Mouse (Mus musculus) heart, adult 10 weeks (tissue): Measurements from ENCODE around the gene Tmem19. TPM values are rescaled to one million over a fixed set of nuclear protein-coding genes. Genes with fewer than 3 reads are reported as not detected.

Source experiments
- polyA plus RNA-seq: library from polyadenylated mRNA; stranded (reverse); fragments of 350-450 nt; fragmentation: Illumina TruSeq; extraction: RNeasy Lipid Tissue Mini Kit (QIAGEN cat#74804); gene quantifications from one replicate; pipeline ENCODE4 v1.2.3, GENCODE M21; 2014; ENCODE audit warnings: low read depth, low replicate concordance

Gene Tmem19
- 11.9 TPM for polyA plus RNA-seq

GRCm38 (mm10) chr10:115361840-115362622 lies at the start of gene Tmem19:
Gene Tmem19 (minus strand): TSS chr10:115362501.

DNA sequence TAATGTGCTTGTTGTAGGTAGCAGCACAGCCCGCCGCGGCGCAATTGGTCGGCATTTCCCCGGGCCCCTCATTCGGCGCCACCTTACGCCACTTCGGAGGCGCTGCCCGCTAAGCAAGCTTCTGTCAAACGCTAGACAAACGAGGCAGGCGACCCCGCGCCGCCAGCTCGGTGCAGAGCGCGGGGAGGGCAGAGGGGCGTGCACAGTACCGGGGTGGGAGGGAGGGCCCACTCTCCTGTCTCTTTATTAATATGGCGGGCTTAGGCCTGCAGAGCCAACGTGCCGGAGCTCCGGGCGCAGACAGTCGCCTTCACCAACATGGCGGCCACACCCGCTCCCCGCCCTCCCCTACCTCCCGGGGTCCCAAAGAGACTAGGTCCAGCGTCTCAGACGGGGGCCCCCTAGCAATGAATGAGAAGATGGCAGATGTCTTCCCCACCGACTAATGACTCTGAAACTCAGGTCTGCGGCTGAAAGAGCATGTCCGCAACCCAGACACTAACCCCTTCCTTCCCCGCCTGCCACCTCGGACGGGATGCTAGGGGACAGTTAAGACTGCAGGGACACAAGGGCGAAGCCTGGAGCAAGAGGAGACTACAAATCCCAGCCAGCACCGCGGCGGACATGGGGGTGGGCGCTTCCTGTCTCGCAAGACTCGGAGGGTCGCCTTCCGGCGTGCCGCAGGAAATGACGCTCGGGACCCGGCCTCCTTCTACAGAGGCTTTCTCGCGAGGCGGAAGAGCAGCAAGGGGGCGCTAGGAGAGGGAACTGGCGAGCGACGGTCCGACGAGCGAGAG lies 22.1 kb upstream of the Tmem19 start, which contains the start of the genes Thap2 and Zfc3h1:
TSS of gene Thap2 (minus strand) at position 223 of the 797 bp plus-strand sequence.
TSS of gene Zfc3h1 (plus strand) at position 739 of the 797 bp plus-strand sequence.

GRCm38 (mm10) chr10:115315473-115316171 lies 46.7 kb downstream of the Tmem19 start, which contains the start of gene Rab21:
Gene Rab21 (minus strand): TSS chr10:115315594.

Other genes starting within 250 kb of the Tmem19 start
- gene Tph2, start 177.5 kb downstream of the Tmem19 start, polyA plus RNA-seq, result not detected
- gene Tbc1d15, start 111.0 kb downstream of the Tmem19 start, polyA plus RNA-seq, result 34.7 TPM
- gene Rab21, start 46.9 kb downstream of the Tmem19 start, polyA plus RNA-seq, result 59.4 TPM
- gene Thap2, start 21.9 kb upstream of the Tmem19 start, polyA plus RNA-seq, result 9.0 TPM
- gene Zfc3h1, start 22.5 kb upstream of the Tmem19 start, polyA plus RNA-seq, result 28.4 TPM
- not detected for gene A930009A15Rik, start 207.5 kb upstream of the Tmem19 start, polyA plus RNA-seq
- gene Lgr5, start 225.3 kb upstream of the Tmem19 start, polyA plus RNA-seq, result 0.08 TPM